Mouse (Mus musculus) urinary bladder, postnatal 14 days (tissue): ENCODE results near the gene Kmt2d.
"Not testable (repeated sequence)": the region's sequence is repeated elsewhere in the genome, so short reads cannot be mapped to it uniquely, and the experiment has no call there.

Experiments used
- DNase-seq: peaks from one replicate; pipeline ENCODE4 v3.0.0; 2021; ENCODE audit warnings: low spot score

The Kmt2d gene

GRCm38 (mm10) chr15:98830736-98831683 is 40.0 kb downstream of the Kmt2d start, which contains the start of gene Prkag1:
Gene Prkag1 (minus strand): TSS chr15:98831521.
- peak; percentile 97 for DNase-seq

GRCm38 (mm10) chr15:98827611-98828011 is 43.4 kb downstream of the Kmt2d start:
- no peak for DNase-seq

- DNase-seq: no peak
Measured at GRCm38 (mm10) chr15:98823434-98823833, 47.6 kb downstream of the Kmt2d start.

GRCm38 (mm10) chr15:98822147-98822546 is 48.9 kb downstream of the Kmt2d start:
- no peak for DNase-seq

GRCm38 (mm10) chr15:98821403-98821802 is 49.6 kb downstream of the Kmt2d start:
- no peak for DNase-seq

- DNase-seq: no peak
Measured at GRCm38 (mm10) chr15:98820937-98821336, 50.1 kb downstream of the Kmt2d start.

GRCm38 (mm10) chr15:98818171-98818570 is 52.8 kb downstream of the Kmt2d start:
- DNase-seq: no peak

GRCm38 (mm10) chr15:98812741-98813424 is 58.1 kb downstream of the Kmt2d start:
- no peak for DNase-seq

GRCm38 (mm10) chr15:98810212-98810611 is 60.8 kb downstream of the Kmt2d start:
- not testable (repeated sequence) for DNase-seq

- no peak for DNase-seq
Measured at GRCm38 (mm10) chr15:98809390-98809789, 61.6 kb downstream of the Kmt2d start, which contains the start of gene Ddn. Gene Ddn (minus strand): TSS chr15:98809490.

GRCm38 (mm10) chr15:98808651-98809134 is 62.3 kb downstream of the Kmt2d start:
- DNase-seq: no peak

- no peak for DNase-seq
Measured at GRCm38 (mm10) chr15:98807895-98808650, 62.9 kb downstream of the Kmt2d start.

- DNase-seq: no peak
Measured at GRCm38 (mm10) chr15:98806809-98807770, 63.9 kb downstream of the Kmt2d start.

- no peak for DNase-seq
Measured at GRCm38 (mm10) chr15:98806071-98806808, 64.8 kb downstream of the Kmt2d start.

GRCm38 (mm10) chr15:98805324-98806040 is 65.5 kb downstream of the Kmt2d start:
- DNase-seq: peak; percentile 76

- peak; percentile 81 for DNase-seq
Measured at GRCm38 (mm10) chr15:98804054-98804453, 67.0 kb downstream of the Kmt2d start.

- no peak for DNase-seq
Measured at GRCm38 (mm10) chr15:98802926-98803325, 68.1 kb downstream of the Kmt2d start.

GRCm38 (mm10) chr15:98799396-98799795 is 71.6 kb downstream of the Kmt2d start:
- peak; percentile 78 for DNase-seq

GRCm38 (mm10) chr15:98798903-98799302 is 72.1 kb downstream of the Kmt2d start:
- no peak for DNase-seq
